Mouse (Mus musculus) hindbrain, embryonic 14.5 days (tissue): Measurements from ENCODE around the gene Rab2b. TPM values are rescaled to one million over a fixed set of nuclear protein-coding genes. Genes with fewer than 3 reads are reported as not detected.
A peak's percentile ranks its signal among the peaks of the same experiment; 100 is the strongest.
"Not testable (repeated sequence)": the region's sequence is repeated elsewhere in the genome, so short reads cannot be mapped to it uniquely, and the experiment has no call there.

Experiments
- ATAC-seq: fragments of 200-750 bp; cut with Nextera tagmentation; 2 replicates; pipeline ENCODE4 v1.8.0; 2017; ENCODE audit warnings: moderate number of reproducible peaks, mild to moderate bottlenecking, moderate TSS enrichment, moderate library complexity; ENCODE audit not compliant: low FRiP score
- DNase-seq: peaks from one replicate; pipeline ENCODE4 v3.0.0-alpha.2; 2015; ENCODE audit warnings: low spot score
- H3K27ac ChIP-seq: fragments of 300-500 bp; sonication (generic); 2 replicates; pipeline ENCODE4 v1.5.1; 2014; ENCODE audit warnings: mild to moderate bottlenecking, moderate library complexity
- H3K27me3 ChIP-seq: fragments of 300-500 bp; sonication (generic); 2 replicates; pipeline ENCODE4 v1.6.1; 2014; ENCODE audit warnings: mild to moderate bottlenecking, low read length, mixed read lengths; ENCODE audit not compliant: control insufficient read depth, insufficient read depth
- H3K36me3 ChIP-seq: fragments of 300-500 bp; sonication (generic); replicated peaks from 2 replicates; pipeline ENCODE4 v1.6.1; 2014; ENCODE audit not compliant: control insufficient read depth, insufficient read depth
- H3K4me1 ChIP-seq: fragments of 300-500 bp; sonication (generic); replicated peaks from 2 replicates; pipeline ENCODE4 v1.6.1; 2014; ENCODE audit warnings: antibody characterized with exemption, low read length, mixed read lengths; ENCODE audit not compliant: control insufficient read depth, insufficient read depth
- H3K4me2 ChIP-seq: fragments of 300-500 bp; sonication (generic); replicated peaks from 2 replicates; pipeline ENCODE4 v1.6.1; 2014; ENCODE audit warnings: mild to moderate bottlenecking, moderate library complexity
- H3K4me3 ChIP-seq: fragments of 300-500 bp; sonication (generic); replicated peaks from 2 replicates; pipeline ENCODE4 v1.5.1; 2014; ENCODE audit warnings: mild to moderate bottlenecking, low read length
- H3K9ac ChIP-seq: fragments of 300-500 bp; sonication (generic); 2 replicates; pipeline ENCODE4 v1.6.1; 2014
- H3K9me3 ChIP-seq: fragments of 300-500 bp; sonication (generic); 2 replicates; pipeline ENCODE4 v1.6.1; 2016; ENCODE audit warnings: low read length; ENCODE audit not compliant: control insufficient read depth
- WGBS: fragments of 180-500 bp; shearing (Covaris S2); extraction: QIAGEN DNeasy Blood & Tissue Kit; methylation state at CpG from one replicate; pipeline ENCODE4 v1.1.7; 2014; 5-methylcytosine and 5-hydroxymethylcytosine counted together
- polyA plus RNA-seq: library from polyadenylated mRNA; unstranded; fragments of >200 nt; fragmentation: Nextera tagmentation; extraction: Ambion mirVana; gene quantifications from 2 replicates; pipeline ENCODE4 v1.2.1, GENCODE M21; 2014

Rab2b gene
- polyA plus RNA-seq, 1 experiment from 2014 or later: 58.2 TPM

DNA sequence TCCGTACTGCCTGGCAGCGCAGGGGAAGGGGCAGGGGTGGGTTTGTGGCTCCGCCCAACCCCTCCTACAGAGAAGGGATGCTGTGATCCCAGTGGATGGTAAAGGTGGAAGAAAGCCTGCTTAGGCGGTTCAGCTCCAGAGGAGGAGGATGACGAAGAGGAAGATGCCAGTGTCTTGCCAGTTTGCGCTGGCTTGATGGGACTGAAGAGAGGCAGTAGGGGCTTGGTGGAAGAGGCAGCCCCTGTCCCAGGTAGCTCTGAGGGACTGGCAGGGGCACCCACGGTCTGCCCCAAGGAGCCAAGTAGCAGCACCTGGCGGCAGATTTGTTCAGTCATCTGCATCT lies 35.4 kb upstream of the Rab2b start:
- H3K27me3 ChIP-seq: no peaks in the 10 kb centered on the region
- peak overlapping the region; percentile 77 for H3K9ac ChIP-seq
- H3K9me3 ChIP-seq: no peaks in the 10 kb centered on the region
- H3K27ac ChIP-seq: no peak overlapping the region
- ATAC-seq: no peak
- H3K4me3 ChIP-seq: peak overlapping the region; percentile 58
- H3K4me1 ChIP-seq: peaks cover 53% of the 10 kb centered on the region
- peaks cover 47% of the 10 kb centered on the region for H3K36me3 ChIP-seq
- WGBS: 53% methylated on average over 8 of the region's 8 CpGs
- no peak for DNase-seq
- peak overlapping the region; percentile 91 for H3K4me2 ChIP-seq

DNA sequence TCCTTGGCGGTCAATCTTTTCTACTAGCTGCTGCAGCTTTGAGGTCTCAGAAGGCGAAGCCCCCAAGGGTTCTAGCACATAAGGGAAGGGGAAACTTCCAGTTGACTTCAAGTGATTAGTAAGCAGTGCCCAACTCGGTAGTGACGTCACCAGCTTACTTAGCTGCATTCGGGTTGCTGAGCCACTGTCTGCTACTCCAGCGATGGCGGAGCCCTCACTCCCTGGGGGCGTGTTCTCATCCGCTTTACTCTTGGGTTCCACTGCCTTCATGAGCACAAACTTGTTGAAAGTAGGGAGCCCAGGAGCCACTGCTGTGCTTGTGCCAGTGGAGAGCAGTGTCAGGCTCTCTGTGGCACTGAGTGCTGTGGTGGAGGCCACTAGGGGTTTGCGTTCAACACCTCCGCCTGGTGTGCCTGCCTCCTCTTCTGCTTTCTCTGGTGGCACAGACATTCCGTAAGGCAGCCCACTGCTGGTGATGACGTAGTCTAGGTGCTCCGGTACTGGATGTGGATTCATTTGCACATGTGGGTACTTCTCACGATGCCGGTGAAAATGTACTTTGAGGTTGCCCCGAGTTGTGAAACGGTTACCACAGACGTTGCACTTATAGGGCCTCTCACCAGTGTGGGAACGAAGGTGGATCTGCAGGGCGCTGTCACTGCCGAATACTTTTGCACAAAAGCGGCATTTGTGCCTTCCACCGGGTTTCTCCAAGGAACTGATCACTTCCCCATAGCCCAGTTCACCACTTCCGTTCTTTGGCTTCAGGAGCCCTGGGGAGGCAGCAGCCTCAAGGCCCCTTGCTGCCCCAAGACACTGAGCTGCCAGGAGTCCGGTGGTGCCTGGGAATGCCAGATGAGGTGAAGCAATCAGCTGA lies 34.8 kb upstream of the Rab2b start:
- peaks cover 51% of the 10 kb centered on the region for H3K36me3 ChIP-seq
- H3K4me3 ChIP-seq: peak overlapping the region; percentile 58

GRCm38 (mm10) chr14:52310906-52311305 lies 31.6 kb upstream of the Rab2b start:
- WGBS: 87% methylated on average over 2 of the region's 2 CpGs
- Histone ChIP-seq H3K36me3 (peaks cover 57% of the 10 kb centered on the region), H3K9ac (no peak overlapping the region), H3K27ac (no peak overlapping the region), H3K9me3 (no peaks in the 10 kb centered on the region), H3K4me1 (peaks cover 46% of the 10 kb centered on the region), H3K27me3 (no peaks in the 10 kb centered on the region), H3K4me3 (no peak overlapping the region), H3K4me2 (peak overlapping the region; percentile 91)
- no peak for ATAC-seq
- DNase-seq: no peak

More for the DNA sequence above, 34.8 kb upstream of the Rab2b start:
- peak overlapping the region; percentile 77; the same call in 1 of the 2 replicates for H3K9ac ChIP-seq
- peaks cover 53% of the 10 kb centered on the region for H3K4me1 ChIP-seq
- H3K4me2 ChIP-seq: peak overlapping the region; percentile 91
- no peaks in the 10 kb centered on the region for H3K27me3 ChIP-seq
- ATAC-seq (no peak), DNase-seq (no peak)
- H3K27ac ChIP-seq: no peak overlapping the region
- 82% methylated on average over 26 of the region's 26 CpGs for WGBS
- H3K9me3 ChIP-seq: no peaks in the 10 kb centered on the region

- not testable (repeated sequence) for H3K27me3 ChIP-seq, H3K27ac ChIP-seq, H3K4me3 ChIP-seq, H3K9ac ChIP-seq, H3K4me2 ChIP-seq, ATAC-seq, H3K9me3 ChIP-seq, DNase-seq
- Histone ChIP-seq H3K36me3 (peaks cover 57% of the 10 kb centered on the region), H3K4me1 (peaks cover 46% of the 10 kb centered on the region)
- 95% methylated on average over 5 of the region's 6 CpGs for WGBS
Measured at GRCm38 (mm10) chr14:52310343-52310742, 31.0 kb upstream of the Rab2b start.

DNA sequence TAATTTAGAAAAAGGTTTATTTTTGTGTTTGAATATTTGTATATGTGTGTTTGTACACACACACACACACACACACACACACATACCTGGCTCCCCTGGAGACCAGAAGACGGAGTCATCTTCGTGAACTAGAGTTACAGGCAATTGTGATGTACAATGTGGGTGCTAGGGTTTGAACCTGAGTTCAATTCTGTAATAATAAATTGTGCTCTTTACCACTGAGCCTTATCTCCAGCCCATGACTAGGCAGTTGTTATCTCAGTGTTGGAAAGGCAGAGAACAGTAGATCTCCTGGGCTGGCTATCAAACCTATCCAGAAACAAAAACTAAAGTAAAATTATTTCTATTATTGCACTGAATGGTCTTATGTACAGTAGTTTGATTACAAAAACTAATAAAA lies 26.8 kb upstream of the Rab2b start:
- no peaks in the 10 kb centered on the region for H3K9me3 ChIP-seq
- 93% methylated on average over 2 of the region's 2 CpGs for WGBS

GRCm38 (mm10) chr14:52304644-52305271 lies 25.4 kb upstream of the Rab2b start, which contains the start of gene Mettl3:
Mettl3 (minus strand) TSS chr14:52305128.
- WGBS: under 1% methylated on average over 46 of the region's 46 CpGs
- Histone ChIP-seq H3K27me3 (no peaks in the 10 kb centered on the region), H3K9ac (peak within 1 kb of the TSS; percentile 71), H3K4me3 (peak within 1 kb of the TSS; percentile 63), H3K27ac (peak within 1 kb of the TSS; percentile 93), H3K9me3 (no peaks in the 10 kb centered on the region), H3K4me2 (peak within 1 kb of the TSS; percentile 59), H3K36me3 (peaks cover 19% of the 10 kb centered on the region), H3K4me1 (peaks cover 8% of the 10 kb centered on the region)
- peak; percentile 96 for ATAC-seq
- peak; percentile 96 for DNase-seq

More for the DNA sequence above, 26.8 kb upstream of the Rab2b start:
- Histone ChIP-seq H3K4me1 (peaks cover 11% of the 10 kb centered on the region), H3K9ac (no peak overlapping the region), H3K36me3 (peaks cover 19% of the 10 kb centered on the region), H3K4me3 (no peak overlapping the region), H3K4me2 (no peak overlapping the region), H3K27ac (no peak overlapping the region), H3K27me3 (no peaks in the 10 kb centered on the region)
- ATAC-seq (no peak), DNase-seq (no peak)

GRCm38 (mm10) chr14:52303517-52303916 lies 24.2 kb upstream of the Rab2b start:
- DNase-seq, H3K27ac ChIP-seq, H3K4me1 ChIP-seq, H3K27me3 ChIP-seq, ATAC-seq, H3K4me3 ChIP-seq, H3K9me3 ChIP-seq: not testable (repeated sequence)
- Histone ChIP-seq H3K4me2 (peak overlapping the region; percentile 59), H3K9ac (0 out of 2 replicates have a peak overlapping the region, but pooled peaks have one; percentile 71), H3K36me3 (peaks cover 20% of the 10 kb centered on the region)
- 91% methylated on average over 3 of the region's 3 CpGs for WGBS

- no peaks in the 10 kb centered on the region for H3K4me1 ChIP-seq
- H3K9ac ChIP-seq: no peak overlapping the region
- DNase-seq (peak; percentile 69), ATAC-seq (peak; percentile 49; the same call in 1 of the 2 replicates)
- peaks cover 97% of the 10 kb centered on the region for H3K36me3 ChIP-seq
- 64% methylated on average over 6 of the region's 6 CpGs for WGBS
- no peaks in the 10 kb centered on the region for H3K27me3 ChIP-seq
- H3K4me3 ChIP-seq: no peak overlapping the region
- H3K4me2 ChIP-seq: no peak overlapping the region
- no peaks in the 10 kb centered on the region for H3K9me3 ChIP-seq
- H3K27ac ChIP-seq: no peak overlapping the region
Measured at GRCm38 (mm10) chr14:52295558-52296264, 16.4 kb upstream of the Rab2b start.

DNA sequence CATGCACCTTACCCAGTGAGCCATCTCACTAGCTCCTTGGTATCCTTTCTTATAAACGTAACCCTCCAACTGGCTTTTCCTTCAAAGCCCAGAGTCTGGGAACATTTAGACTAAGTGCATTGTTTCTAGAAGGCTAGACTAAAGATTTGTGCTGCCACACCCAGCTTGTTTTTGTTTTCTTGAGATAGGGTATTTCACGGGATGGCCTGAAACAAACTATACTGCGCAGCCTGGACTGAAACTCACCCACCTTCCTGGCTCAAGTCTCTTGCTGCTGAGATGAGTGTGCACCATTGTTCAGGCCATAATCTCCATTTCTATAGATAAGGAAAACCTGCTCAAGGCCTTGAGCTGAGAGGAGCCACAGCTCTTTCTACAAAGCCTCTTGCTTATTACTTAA lies 4.8 kb upstream of the Rab2b start:
- no peaks in the 10 kb centered on the region for H3K27me3 ChIP-seq
- H3K36me3 ChIP-seq: peaks cover 39% of the 10 kb centered on the region
- H3K4me1 ChIP-seq: peaks cover 8% of the 10 kb centered on the region
- WGBS: 91% methylated on average over 3 of the region's 3 CpGs
- H3K9me3 ChIP-seq: no peaks in the 10 kb centered on the region
- H3K4me3 ChIP-seq: no peak overlapping the region
- ATAC-seq (no peak), DNase-seq (no peak)
- no peak overlapping the region for H3K9ac ChIP-seq
- H3K4me2 ChIP-seq: no peak overlapping the region
- H3K27ac ChIP-seq: no peak overlapping the region
